ENCODE assay signal across 17 mouse cellular contexts in the genomic region with DNA sequence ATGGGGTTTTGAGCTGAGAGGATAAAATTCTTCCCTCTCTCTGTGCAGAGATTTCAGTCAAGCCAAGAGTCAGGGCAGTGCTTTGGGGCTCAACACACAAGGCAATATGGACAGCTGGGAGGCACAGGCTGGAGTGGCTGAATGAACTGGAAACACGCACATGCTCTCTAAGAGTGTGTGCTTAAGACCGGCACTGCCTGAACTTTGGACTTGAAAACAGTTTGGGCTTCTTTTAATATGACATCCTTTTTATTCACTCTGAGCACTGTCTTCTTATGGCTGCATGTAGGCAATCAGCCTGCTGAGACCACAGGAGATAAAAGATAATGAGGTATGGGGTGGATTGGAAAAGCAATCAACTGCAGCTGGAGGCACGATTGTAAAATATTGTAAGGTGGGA.
"Had no signal": no experiment of that assay in that cellular context is flagged by ENCODE, and none has a peak within 500 bp of the region (broad histone marks: within the 10 kb centered on the region; RNA-seq: fewer than 3 reads in every experiment).

No protein-coding gene starts in this region.

- H3K4me3 ChIP-seq: liver, embryonic 12.5 days; liver, embryonic 15.5 days; midbrain, embryonic 12.5 days; midbrain, embryonic 15.5 days had no signal

- H3K27ac ChIP-seq: liver, embryonic 12.5 days; liver, embryonic 15.5 days; macrophage; midbrain, embryonic 12.5 days; midbrain, embryonic 15.5 days had no signal

- H3K36me3 ChIP-seq: liver, embryonic 12.5 days; liver, embryonic 15.5 days; midbrain, embryonic 12.5 days; midbrain, embryonic 15.5 days had no signal

- H3K9me3 ChIP-seq: liver, embryonic 12.5 days; liver, embryonic 15.5 days; midbrain, embryonic 12.5 days; midbrain, embryonic 15.5 days had no signal

- H3K27me3 ChIP-seq: liver, embryonic 12.5 days; liver, embryonic 15.5 days; midbrain, embryonic 12.5 days; midbrain, embryonic 15.5 days had no signal

- H3K4me2 ChIP-seq: liver, embryonic 12.5 days; liver, embryonic 15.5 days; midbrain, embryonic 12.5 days; midbrain, embryonic 15.5 days had no signal

- H3K9ac ChIP-seq: liver, embryonic 12.5 days; liver, embryonic 15.5 days; midbrain, embryonic 12.5 days; midbrain, embryonic 15.5 days had no signal

- H3K4me1 ChIP-seq: liver, embryonic 12.5 days; liver, embryonic 15.5 days; midbrain, embryonic 12.5 days; midbrain, embryonic 15.5 days had no signal

- ATAC-seq: liver, embryonic 12.5 days; midbrain, embryonic 15.5 days had no signal

- DNase-seq: kidney, adult 18-20 months; kidney, adult 9 months; kidney, postnatal 14 days; kidney, postnatal 4 days; liver; lung, adult 2 months; retina, postnatal 1 day; right cerebral cortex, postnatal 25 days; spleen, adult 18-20 months; thymus, adult 2 months; thymus, postnatal 14 days; thymus, postnatal 4 days had no signal
